Mouse (Mus musculus) MEL (cell line): ENCODE results near the gene Ecsit. TPM values are rescaled to one million over a fixed set of nuclear protein-coding genes. Genes with fewer than 3 reads are reported as not detected.

Source experiments
- DNase-seq: peaks from one replicate; pipeline ENCODE4 v3.0.0; 2011; ENCODE audit warnings: low read depth, low spot score
- H3K27ac ChIP-seq: 2 replicates; pipeline ENCODE4 v1.5.1; 2012; ENCODE audit warnings: low read depth, mild to moderate bottlenecking, control low read depth, low read length, moderate library complexity; ENCODE audit not compliant: control insufficient read depth
- H3K27me3 ChIP-seq, 2 experiments: fragments of 150-350 bp in 1 of 2; sonication (generic) in 1 of 2; 2 replicates each; pipeline ENCODE4 v1.6.1; 2012; ENCODE audit warnings: low read length in 2 of 2, mild to moderate bottlenecking in 2 of 2, improper control_type of control experiment in 1 of 2, moderate library complexity in 1 of 2; ENCODE audit not compliant: insufficient read depth in 2 of 2, control insufficient read depth in 1 of 2
- H3K36me3 ChIP-seq, 2 experiments: 2 replicates each; pipeline ENCODE4 v1.6.1; 2012 to 2014; ENCODE audit warnings: low read length in 2 of 2, improper control_type of control experiment in 1 of 2, inconsistent platforms in 1 of 2, mild to moderate bottlenecking in 1 of 2; ENCODE audit not compliant: insufficient read depth in 2 of 2, control insufficient read depth in 1 of 2
- H3K4me1 ChIP-seq, 2 experiments: fragments of 150-350 bp in 1 of 2; sonication (generic) in 1 of 2; 2 replicates each; pipeline ENCODE4 v1.6.1; 2012; ENCODE audit warnings: low read length in 2 of 2, improper control_type of control experiment in 1 of 2, mild to moderate bottlenecking in 1 of 2; ENCODE audit not compliant: insufficient read depth in 2 of 2, control insufficient read depth in 1 of 2
- H3K4me3 ChIP-seq, 2 experiments: fragments of 150-350 bp in 1 of 2; sonication (generic) in 1 of 2; 2 replicates each; pipeline ENCODE4 v1.5.1; 2012; ENCODE audit warnings: low read depth in 2 of 2, low read length in 2 of 2, mild to moderate bottlenecking in 2 of 2, moderate library complexity in 2 of 2, control low read depth in 1 of 2, improper control_type of control experiment in 1 of 2; ENCODE audit not compliant: control insufficient read depth in 1 of 2, insufficient read depth in 1 of 2
- H3K79me2 ChIP-seq: 2 replicates; pipeline ENCODE4 v1.6.1; 2012; ENCODE audit warnings: mild to moderate bottlenecking, low read length, moderate library complexity; ENCODE audit not compliant: control insufficient read depth, poor library complexity, insufficient read depth
- H3K9ac ChIP-seq: 2 replicates; pipeline ENCODE4 v1.6.1; 2012; ENCODE audit warnings: low read depth, mild to moderate bottlenecking, control low read depth, low read length, moderate library complexity; ENCODE audit not compliant: control insufficient read depth, poor library complexity, severe bottlenecking
- H3K9me3 ChIP-seq: fragments of 150-350 bp; sonication (generic); replicated peaks from 2 replicates; pipeline ENCODE4 v1.6.1; 2012; ENCODE audit warnings: mild to moderate bottlenecking, low read length, improper control_type of control experiment, moderate library complexity; ENCODE audit not compliant: insufficient read depth
- CHD1 ChIP-seq: IDR thresholded peaks from 2 replicates; pipeline ENCODE4 v1.6.1; 2012; ENCODE audit warnings: low read depth, mild to moderate bottlenecking, inconsistent platforms, low read length, improper control_type of control experiment
- CHD2 ChIP-seq: IDR thresholded peaks from 2 replicates; pipeline ENCODE4 v1.6.1; 2011; ENCODE audit warnings: low read length, improper control_type of control experiment
- CTCF ChIP-seq, 3 experiments: IDR thresholded peaks in 2 of 3; conservative IDR thresholded peaks in 1 of 3; 2 replicates each; pipeline ENCODE4 v1.5.1; 2011 to 2012; ENCODE audit warnings: low read length in 3 of 3, low read depth in 2 of 3, mild to moderate bottlenecking in 2 of 3, improper control_type of control experiment in 1 of 3, inconsistent platforms in 1 of 3, mixed read lengths in 1 of 3, moderate library complexity in 1 of 3; ENCODE audit not compliant: control insufficient read depth in 1 of 3, insufficient read depth in 1 of 3, poor library complexity in 1 of 3, severe bottlenecking in 1 of 3
- E2F4 ChIP-seq: IDR thresholded peaks from 2 replicates; pipeline ENCODE4 v1.6.1; 2011; ENCODE audit warnings: low read depth, low read length, improper control_type of control experiment, borderline replicate concordance
- EP300 ChIP-seq, 2 experiments: IDR thresholded peaks; 2 replicates each; pipeline ENCODE4 v1.6.1; 2011; ENCODE audit warnings: improper control_type of control experiment in 2 of 2, low read length in 2 of 2, low read depth in 1 of 2, mild to moderate bottlenecking in 1 of 2
- ETS1 ChIP-seq: IDR thresholded peaks from 2 replicates; pipeline ENCODE4 v1.6.1; 2012; ENCODE audit warnings: low read depth, mild to moderate bottlenecking, inconsistent platforms, low read length, improper control_type of control experiment, moderate library complexity
- GABPA ChIP-seq: IDR thresholded peaks from 2 replicates; pipeline ENCODE4 v1.6.1; 2012; ENCODE audit warnings: low read depth, mild to moderate bottlenecking, inconsistent platforms, low read length, improper control_type of control experiment, moderate library complexity
- KAT2A ChIP-seq: conservative IDR thresholded peaks from 2 replicates; pipeline ENCODE4 v1.6.1; 2012; ENCODE audit warnings: low read depth, low read length, improper control_type of control experiment, inconsistent platforms
- MAX ChIP-seq: IDR thresholded peaks from 2 replicates; pipeline ENCODE4 v1.6.1; 2011; ENCODE audit warnings: low read length, improper control_type of control experiment
- MAZ ChIP-seq: IDR thresholded peaks from 2 replicates; pipeline ENCODE4 v1.6.1; 2012; ENCODE audit warnings: low read depth, mild to moderate bottlenecking, inconsistent platforms, low read length, improper control_type of control experiment
- MEF2A ChIP-seq: IDR thresholded peaks from 2 replicates; pipeline ENCODE4 v1.6.1; 2014; ENCODE audit warnings: low read depth, mild to moderate bottlenecking, inconsistent platforms, low read length, improper control_type of control experiment; ENCODE audit not compliant: poor library complexity, insufficient replicate concordance, severe bottlenecking; ENCODE audit errors: extremely low read depth
- MYB ChIP-seq: IDR thresholded peaks from 2 replicates; pipeline ENCODE4 v1.6.1; 2011; ENCODE audit warnings: mild to moderate bottlenecking, low read depth, low read length, improper control_type of control experiment
- MYC ChIP-seq: IDR thresholded peaks from 2 replicates; pipeline ENCODE4 v1.6.1; 2011; ENCODE audit warnings: low read depth, mild to moderate bottlenecking, low read length, improper control_type of control experiment, moderate library complexity
- NELFE ChIP-seq: IDR thresholded peaks from 2 replicates; pipeline ENCODE4 v1.6.1; 2011; ENCODE audit warnings: low read depth, low read length, improper control_type of control experiment
- NRF1 ChIP-seq: IDR thresholded peaks from 2 replicates; pipeline ENCODE4 v1.6.1; 2014; ENCODE audit warnings: low read depth, mild to moderate bottlenecking, inconsistent platforms, low read length, improper control_type of control experiment, moderate library complexity; ENCODE audit not compliant: poor library complexity, insufficient read depth, severe bottlenecking
- POLR2A ChIP-seq, 2 experiments: IDR thresholded peaks; 2 replicates each; pipeline ENCODE4 v1.6.1; 2011 to 2012; ENCODE audit warnings: low read length in 2 of 2, mild to moderate bottlenecking in 2 of 2, control low read depth in 1 of 2, improper control_type of control experiment in 1 of 2, low read depth in 1 of 2, moderate library complexity in 1 of 2; ENCODE audit not compliant: control insufficient read depth in 1 of 2, insufficient read depth in 1 of 2, poor library complexity in 1 of 2
- POLR2AphosphoS2 ChIP-seq: IDR thresholded peaks from 2 replicates; pipeline ENCODE4 v1.6.1; 2011; ENCODE audit warnings: low read length, improper control_type of control experiment
- RAD21 ChIP-seq: IDR thresholded peaks from 2 replicates; pipeline ENCODE4 v1.6.1; 2011; ENCODE audit warnings: mild to moderate bottlenecking, low read depth, low read length, improper control_type of control experiment
- RCOR1 ChIP-seq: IDR thresholded peaks from 2 replicates; pipeline ENCODE4 v1.6.1; 2012; ENCODE audit warnings: low read depth, mild to moderate bottlenecking, inconsistent platforms, low read length, improper control_type of control experiment
- SIN3A ChIP-seq: IDR thresholded peaks from 2 replicates; pipeline ENCODE4 v1.6.1; 2012; ENCODE audit warnings: low read length, improper control_type of control experiment, inconsistent platforms
- SMC3 ChIP-seq: IDR thresholded peaks from 2 replicates; pipeline ENCODE4 v1.6.1; 2011; ENCODE audit warnings: low read depth, low read length, improper control_type of control experiment
- TCF12 ChIP-seq: IDR thresholded peaks from 2 replicates; pipeline ENCODE4 v1.6.1; 2014; ENCODE audit warnings: low read depth, mild to moderate bottlenecking, inconsistent platforms, low read length, improper control_type of control experiment, moderate library complexity
- UBTF ChIP-seq: IDR thresholded peaks from 2 replicates; pipeline ENCODE4 v1.6.1; 2012; ENCODE audit warnings: low read depth, mild to moderate bottlenecking, inconsistent platforms, low read length, improper control_type of control experiment, moderate library complexity, borderline replicate concordance; ENCODE audit not compliant: insufficient read depth
- USF1 ChIP-seq: IDR thresholded peaks from 2 replicates; pipeline ENCODE4 v1.6.1; 2014; ENCODE audit warnings: low read depth, mild to moderate bottlenecking, inconsistent platforms, low read length, improper control_type of control experiment, moderate library complexity
- ZC3H11A ChIP-seq: IDR thresholded peaks from 2 replicates; pipeline ENCODE4 v1.6.1; 2012; ENCODE audit warnings: low read depth, mild to moderate bottlenecking, inconsistent platforms, low read length, improper control_type of control experiment
- ZKSCAN1 ChIP-seq: IDR thresholded peaks from 2 replicates; pipeline ENCODE4 v1.6.1; 2012; ENCODE audit warnings: low read depth, mild to moderate bottlenecking, inconsistent platforms, low read length, improper control_type of control experiment, moderate library complexity
- ZMIZ1 ChIP-seq: IDR thresholded peaks from 2 replicates; pipeline ENCODE4 v1.6.1; 2012; ENCODE audit warnings: low read depth, mild to moderate bottlenecking, inconsistent platforms, low read length, improper control_type of control experiment, moderate library complexity
- polyA plus RNA-seq, 2 experiments: library from polyadenylated mRNA; stranded (reverse) in 1 of 2; unstranded in 1 of 2; fragments of >175 nt in 1 of 2; fragments of >200 nt in 1 of 2; gene quantifications; 2 replicates each; pipeline versions ENCODE4 v1.2.1 to v1.2.4; 2012; ENCODE audit warnings: low replicate concordance in 2 of 2, low read depth in 1 of 2; ENCODE audit not compliant: insufficient read length in 2 of 2, insufficient read depth in 1 of 2, missing spikeins in 1 of 2
- total RNA-seq: library from RNA; depleted of rRNA; stranded (reverse); fragments of 300-350 nt; gene quantifications from 2 replicates; pipeline ENCODE4 v1.2.3, GENCODE M21; 2012

Gene Ecsit
- total and polyA plus RNA-seq, 3 experiments, result 87.6 to 211 (median 183) TPM

DNA sequence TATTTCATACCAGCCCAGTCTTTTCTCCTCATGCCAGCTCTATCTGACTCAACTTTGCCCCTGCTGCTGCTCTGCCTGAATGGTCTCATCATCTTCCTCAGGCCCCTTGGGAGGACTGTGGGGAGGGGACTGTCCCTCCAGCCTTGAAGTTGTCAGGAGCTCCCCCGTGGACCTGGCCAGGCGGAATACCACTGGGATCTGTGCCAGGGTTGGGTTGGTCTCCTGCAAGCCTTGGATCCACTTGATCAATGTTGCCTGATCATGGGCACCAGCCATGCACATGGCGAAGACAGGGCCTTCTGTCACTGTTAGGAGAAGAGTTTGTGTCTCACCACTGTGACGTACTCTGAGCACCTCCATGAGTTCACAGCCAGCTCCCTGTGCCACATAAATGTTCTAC is 13.0 kb downstream of the Ecsit start:
- Histone ChIP-seq H3K4me1 (peaks cover 1 to 10% of the 10 kb centered on the region in 2 experiments), H3K27me3 (no peaks in the 10 kb centered on the region), H3K27ac (no peak overlapping the region)
- TF ChIP-seq EP300 (IDR thresholded peaks at IDR 0.05; ENCODE audit: low read depth in 1 of 2, low read length in 2 of 2), result 0 out of 4 replicates have a peak, but pooled peaks of 1 of the 2 experiments have one; percentile 8
- no peak for TF ChIP-seq UBTF
- TF ChIP-seq POLR2A (IDR thresholded peaks at IDR 0.05; ENCODE audit: control insufficient read depth in 1 of 2, insufficient read depth in 1 of 2, low read depth in 1 of 2, low read length in 2 of 2, poor library complexity in 1 of 2), result no peak
- TF ChIP-seq, all 39 proteins: peak for 1
- peaks cover 0 to 6% of the 10 kb centered on the region in 2 experiments; a peak in 3 of 4 replicates for H3K36me3 ChIP-seq
- H3K79me2 ChIP-seq, result peaks cover 6% of the 10 kb centered on the region
- no peaks in the 10 kb centered on the region for H3K9me3 ChIP-seq
- no peak overlapping the region for H3K4me3 ChIP-seq
- no peak overlapping the region for H3K9ac ChIP-seq
- no peak for DNase-seq

DNA sequence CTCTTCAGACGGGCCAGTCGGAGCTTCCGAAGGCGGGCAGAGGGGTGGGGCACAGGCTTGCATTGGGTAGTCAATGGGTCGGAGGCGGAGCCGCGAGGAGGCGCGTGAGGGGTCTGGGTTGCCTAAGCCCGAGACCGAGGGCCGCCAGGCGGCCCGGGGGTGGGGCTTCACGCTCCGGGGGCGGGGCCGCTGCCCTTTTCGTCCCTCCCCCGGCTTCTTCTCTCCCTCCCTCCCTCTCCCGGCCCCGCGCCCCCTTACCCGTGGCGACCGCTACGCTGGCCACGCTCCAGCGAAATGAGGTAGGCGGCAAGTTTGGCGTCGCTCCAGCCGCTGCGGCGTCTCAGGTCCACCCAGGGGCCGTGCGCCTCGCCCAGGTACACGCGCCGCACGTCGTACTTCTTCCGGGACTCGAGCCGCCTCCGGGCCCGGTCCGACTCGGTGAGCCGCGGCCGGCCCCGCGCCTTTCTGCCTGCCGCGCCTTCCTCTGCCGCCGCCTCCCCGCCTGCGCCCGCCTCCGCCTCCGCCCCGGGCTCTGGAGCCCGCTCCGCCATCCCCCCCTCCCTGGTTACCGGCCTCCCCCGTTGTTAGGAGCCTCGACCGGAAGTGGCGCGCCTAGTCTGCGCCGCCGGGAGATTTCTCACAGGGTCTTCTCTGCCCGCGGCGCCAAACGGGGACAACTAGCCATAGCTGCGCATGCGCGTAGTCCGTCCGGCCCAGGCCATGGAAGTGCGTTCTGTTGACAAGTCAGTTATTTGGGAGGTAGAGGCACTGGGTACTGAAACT is 14.3 kb downstream of the Ecsit start, which contains the start of the genes Gm49318 and Zfp653:
Gm49318 (minus strand) TSS at position 469 of the 783 bp plus-strand sequence.
Zfp653 (minus strand) TSS at position 586 of the 783 bp plus-strand sequence.
- Histone ChIP-seq H3K9me3 (no peaks in the 10 kb centered on the region), H3K36me3 (peaks cover 0 to 6% of the 10 kb centered on the region in 2 experiments; a peak in 2 of 4 replicates)
- 0 out of 2 replicates have a peak, but pooled peaks have one; percentile 19 for TF ChIP-seq CHD2
- 0 out of 2 replicates have a peak, but pooled peaks have one; percentile 46 for TF ChIP-seq GABPA
- TF ChIP-seq ZMIZ1, result peak; percentile 97
- TF ChIP-seq SMC3, result peak; percentile 20; the same call in 1 of the 2 replicates
- TF ChIP-seq ZC3H11A, result 0 out of 2 replicates have a peak, but pooled peaks have one; percentile 29
- no peak for TF ChIP-seq RCOR1
- peak; percentile 99 for TF ChIP-seq SIN3A
- peak; percentile 65 for TF ChIP-seq USF1
- TF ChIP-seq MAX, result peak; percentile 63
- TF ChIP-seq NELFE, result peak; percentile 95
- TF ChIP-seq POLR2A (IDR thresholded peaks at IDR 0.05; ENCODE audit: control insufficient read depth in 1 of 2, insufficient read depth in 1 of 2, low read depth in 1 of 2, low read length in 2 of 2, poor library complexity in 1 of 2), result peak; percentile 92 to 98
- no peak for TF ChIP-seq CHD1
- TF ChIP-seq KAT2A, result peak; percentile 96
- TF ChIP-seq MYB, result peak; percentile 68
- TF ChIP-seq UBTF, result peak; percentile 84; the same call in 1 of the 2 replicates
- TF ChIP-seq RAD21, result no peak
- TF ChIP-seq ZKSCAN1, result peak; percentile 14; the same call in 1 of the 2 replicates
- no peak for TF ChIP-seq MEF2A
- TF ChIP-seq TCF12, result peak; percentile 83
- peak; percentile 89; the same call in 1 of the 2 replicates for TF ChIP-seq E2F4
- TF ChIP-seq MAZ, result peak; percentile 98
- TF ChIP-seq ETS1, result peak; percentile 55
- TF ChIP-seq NRF1, result peak; percentile 98; the same call in 1 of the 2 replicates
- TF ChIP-seq MYC, result peak; percentile 53; the same call in 1 of the 2 replicates
- TF ChIP-seq EP300 (IDR thresholded peaks at IDR 0.05; ENCODE audit: low read depth in 1 of 2, low read length in 2 of 2), result peak in 1 of 2 experiments; percentile 39; a peak in 2 of 4 replicates
- TF ChIP-seq CTCF (IDR thresholded peaks at IDR 0.05 in 2 of 3, conservative IDR thresholded peaks at IDR 0.05 in 1 of 3; ENCODE audit: control insufficient read depth in 1 of 3, insufficient read depth in 1 of 3, low read depth in 2 of 3, low read length in 3 of 3, poor library complexity in 1 of 3, severe bottlenecking in 1 of 3), result peak in 1 of 3 experiments; percentile 5; a peak in 1 of 6 replicates
- peak; percentile 99 for TF ChIP-seq POLR2AphosphoS2

More for the DNA sequence above, 14.3 kb downstream of the Ecsit start, which contains the start of the genes Gm49318 and Zfp653:
- H3K9ac ChIP-seq, result peak within 1 kb of the TSS; percentile 83
- H3K27ac ChIP-seq, result peak within 1 kb of the TSS; percentile 69
- peaks cover 1 to 10% of the 10 kb centered on the region in 2 experiments for H3K4me1 ChIP-seq
- DNase-seq, result peak; percentile 100
- no peaks in the 10 kb centered on the region for H3K27me3 ChIP-seq
- peak within 1 kb of the TSS; percentile 74 to 78 for H3K4me3 ChIP-seq
- peaks cover 6% of the 10 kb centered on the region for H3K79me2 ChIP-seq
